In the genomic region with DNA sequence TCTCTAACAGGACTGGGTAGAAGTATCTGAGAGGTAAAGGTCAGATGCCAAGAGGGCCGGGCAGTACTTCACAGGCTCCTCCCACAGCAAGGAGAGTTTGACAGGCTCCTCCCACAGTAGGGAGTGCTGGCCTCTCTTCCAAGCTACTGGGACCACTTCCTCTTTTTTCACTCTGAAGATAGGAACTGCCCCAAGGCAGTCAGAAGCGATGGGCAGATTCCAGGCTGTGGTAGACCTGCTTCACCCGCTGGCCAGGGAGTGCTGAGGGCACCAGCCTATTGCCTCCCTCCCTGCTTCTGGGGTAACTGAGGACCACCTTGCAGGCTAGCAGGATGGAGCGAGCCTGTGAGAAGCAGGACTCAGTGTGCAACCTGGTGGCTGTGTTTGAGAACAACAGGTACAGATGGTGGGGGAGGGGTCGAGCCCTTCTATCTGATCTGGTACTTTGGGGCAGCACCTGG, we compare ENCODE assay signal across 8 mouse cellular contexts. TPM values are rescaled to one million over a fixed set of nuclear protein-coding genes. Genes with fewer than 3 reads are reported as not detected.
DNase-seq lines count a peak whose midpoint lies in the region; ATAC-seq and TF ChIP-seq lines count a peak whose summit lies in the region.

Gene Fgd2 (plus strand): TSS at position 154 of the 461 bp plus-strand sequence.

- H3K36me3 ChIP-seq in hindbrain, postnatal 0 days (ENCODE audit: insufficient read depth, low read length), result no peaks in the 10 kb centered on the region
- H3K36me3 ChIP-seq in hindbrain, embryonic 11.5 days (ENCODE audit: control insufficient read depth, insufficient read depth, low read length), result no peaks in the 10 kb centered on the region
- H3K36me3 ChIP-seq in intestine, embryonic 15.5 days, result no peaks in the 10 kb centered on the region
- no peaks in the 10 kb centered on the region for H3K36me3 ChIP-seq in forebrain, embryonic 12.5 days (replicated peaks)

- no peak within 1 kb of the TSS for H3K9ac ChIP-seq in hindbrain, postnatal 0 days (replicated peaks; ENCODE audit: low read length)
- H3K9ac ChIP-seq in hindbrain, embryonic 11.5 days (ENCODE audit: low read depth, low read length), result no peak within 1 kb of the TSS
- H3K9ac ChIP-seq in intestine, embryonic 15.5 days, result 0 out of 2 replicates have a peak within 1 kb of the TSS, but pooled peaks have one; percentile 24
- H3K9ac ChIP-seq in forebrain, embryonic 12.5 days, result no peak within 1 kb of the TSS

- 24% methylated on average over 5 of the region's 5 CpGs for WGBS in hindbrain, postnatal 0 days
- WGBS in hindbrain, embryonic 11.5 days, result 22% methylated on average over 5 of the region's 5 CpGs
- 17% methylated on average over 5 of the region's 5 CpGs for WGBS in intestine, embryonic 15.5 days
- 18% methylated on average over 5 of the region's 5 CpGs for WGBS in forebrain, embryonic 12.5 days

- no peak for ATAC-seq in hindbrain, postnatal 0 days
- ATAC-seq in hindbrain, embryonic 11.5 days (ENCODE audit: low FRiP score), result no peak
- peak; percentile 34; the same call in 1 of the 2 replicates for ATAC-seq in intestine, embryonic 15.5 days
- ATAC-seq in forebrain, embryonic 12.5 days (ENCODE audit: low FRiP score), result no peak

- no peak for DNase-seq in hindbrain, postnatal 0 days (ENCODE audit: low spot score)
- DNase-seq in hindbrain, embryonic 11.5 days (ENCODE audit: low spot score), result no peak
- DNase-seq in R1 (ENCODE audit: low read depth, low spot score), result peak; percentile 77
- DNase-seq in lung, postnatal 25 days (ENCODE audit: low spot score), result peak; percentile 79
- no peak for DNase-seq in right cerebral cortex, adult 2 months (ENCODE audit: low spot score in 2 of 2)
- DNase-seq in left cerebral cortex, adult 8-10 months (ENCODE audit: low spot score in 2 of 2), result no peak

- H3K27me3 ChIP-seq in hindbrain, postnatal 0 days (ENCODE audit: insufficient read depth, low read length), result no peaks in the 10 kb centered on the region
- no peaks in the 10 kb centered on the region for H3K27me3 ChIP-seq in hindbrain, embryonic 11.5 days (ENCODE audit: control insufficient read depth, insufficient read depth, low read length)
- no peaks in the 10 kb centered on the region for H3K27me3 ChIP-seq in intestine, embryonic 15.5 days (replicated peaks)
- no peaks in the 10 kb centered on the region for H3K27me3 ChIP-seq in forebrain, embryonic 12.5 days

- H3K4me2 ChIP-seq in hindbrain, postnatal 0 days (ENCODE audit: low read depth, low read length), result no peak within 1 kb of the TSS
- H3K4me2 ChIP-seq in hindbrain, embryonic 11.5 days (replicated peaks; ENCODE audit: low read depth, low read length), result no peak within 1 kb of the TSS
- no peak within 1 kb of the TSS; the same call in 1 of the 2 replicates for H3K4me2 ChIP-seq in intestine, embryonic 15.5 days (replicated peaks)
- H3K4me2 ChIP-seq in forebrain, embryonic 12.5 days, result no peak within 1 kb of the TSS

- H3K27ac ChIP-seq in hindbrain, postnatal 0 days, result 0 out of 2 replicates have a peak within 1 kb of the TSS, but pooled peaks have one; percentile 15
- H3K27ac ChIP-seq in hindbrain, embryonic 11.5 days (ENCODE audit: low read depth, low read length), result no peak within 1 kb of the TSS
- H3K27ac ChIP-seq in intestine, embryonic 15.5 days, result no peak within 1 kb of the TSS
- no peak within 1 kb of the TSS for H3K27ac ChIP-seq in forebrain, embryonic 12.5 days

- no peak within 1 kb of the TSS for H3K4me3 ChIP-seq in hindbrain, postnatal 0 days (ENCODE audit: low read length)
- no peak within 1 kb of the TSS for H3K4me3 ChIP-seq in hindbrain, embryonic 11.5 days (ENCODE audit: low read depth, low read length)
- H3K4me3 ChIP-seq in intestine, embryonic 15.5 days (replicated peaks), result no peak within 1 kb of the TSS
- H3K4me3 ChIP-seq in forebrain, embryonic 12.5 days (replicated peaks), result no peak within 1 kb of the TSS

- peaks cover 12% of the 10 kb centered on the region; the same call in 1 of the 2 replicates for H3K4me1 ChIP-seq in hindbrain, postnatal 0 days (ENCODE audit: insufficient read depth, low read length)
- peaks cover 7% of the 10 kb centered on the region for H3K4me1 ChIP-seq in hindbrain, embryonic 11.5 days (replicated peaks; ENCODE audit: control insufficient read depth, insufficient read depth, low read length)
- H3K4me1 ChIP-seq in intestine, embryonic 15.5 days (replicated peaks), result peaks cover 18% of the 10 kb centered on the region
- peaks cover 22% of the 10 kb centered on the region for H3K4me1 ChIP-seq in forebrain, embryonic 12.5 days

- TF ChIP-seq CTCF in hindbrain, postnatal 0 days (IDR thresholded peaks at IDR 0.05; ENCODE audit: low read depth), result peak; percentile 55

- no peaks in the 10 kb centered on the region for H3K9me3 ChIP-seq in hindbrain, postnatal 0 days (ENCODE audit: low read length)
- no peaks in the 10 kb centered on the region for H3K9me3 ChIP-seq in hindbrain, embryonic 11.5 days (ENCODE audit: control insufficient read depth, low read length)
- no peaks in the 10 kb centered on the region for H3K9me3 ChIP-seq in intestine, embryonic 15.5 days
- H3K9me3 ChIP-seq in forebrain, embryonic 12.5 days, result no peaks in the 10 kb centered on the region

RNA-seq across cellular contexts. Expression of gene Fgd2, which starts in this region (rescaled TPM):
- total RNA-seq in hindbrain, postnatal 0 days (2014; rRNA removed), result 14.7 and 19.1 TPM in 2 replicates
- polyA plus RNA-seq in hindbrain, postnatal 0 days (2015; fragmentation: Nextera tagmentation; extraction: Ambion mirVana), result 10.3 and 10.9 TPM in 2 replicates
- 2.7 and 4.2 TPM in 2 replicates for polyA plus RNA-seq in hindbrain, embryonic 11.5 days (2014; fragmentation: Nextera tagmentation; extraction: Ambion mirVana)
- polyA plus RNA-seq in intestine, embryonic 15.5 days (2015; fragmentation: Nextera tagmentation; extraction: Ambion mirVana), result 10.5 and 12.3 TPM in 2 replicates
- 1 to 10 TPM; 7.5 to 7.9 (median 7.6) TPM for total RNA-seq in left cerebral cortex, adult 8-10 months (2022)
- 3.4 and 3.7 TPM in 2 replicates for polyA plus RNA-seq in forebrain, embryonic 12.5 days (2016; fragmentation: Nextera tagmentation; extraction: Ambion mirVana)

Comparison
In these comparisons a context has a peak if more than half of its experiments do, and no peak if none do; other contexts are left out.
1. DNase-seq: peak in R1 (single experiment) and lung, postnatal 25 days (single experiment); none in hindbrain, postnatal 0 days (single experiment), hindbrain, embryonic 11.5 days (single experiment), right cerebral cortex, adult 2 months (0 of 2) and left cerebral cortex, adult 8-10 months (0 of 2).